Mouse (Mus musculus): ENCODE measurements around the gene Vegfb. TPM values are rescaled to one million over a fixed set of nuclear protein-coding genes. Genes with fewer than 3 reads are reported as not detected.

Gene Vegfb
- polyA plus RNA-seq, 1 experiment from 2014 or later = 37.3 TPM

- Histone ChIP-seq H3K4me3 (ENCODE audit: low read length) (peak overlapping the region; percentile 81), H3K4me2 (replicated peaks; ENCODE audit: low read depth, low read length) (peak overlapping the region; percentile 90), H3K27me3 (ENCODE audit: insufficient read depth, low read length) (no peaks in the 10 kb centered on the region), H3K27ac (ENCODE audit: low read length) (peak overlapping the region; percentile 56; the same call in 1 of the 2 replicates), H3K4me1 (ENCODE audit: insufficient read depth, low read length) (peaks cover 63% of the 10 kb centered on the region), H3K36me3 (ENCODE audit: insufficient read depth, low read length) (peaks cover 12% of the 10 kb centered on the region; the same call in 1 of the 2 replicates), H3K9me3 (ENCODE audit: low read length) (no peaks in the 10 kb centered on the region), H3K9ac (replicated peaks; ENCODE audit: low read length) (peak overlapping the region; percentile 85)
- no peak for ATAC-seq (ENCODE audit: low FRiP score, low TSS enrichment)
- WGBS = 30% methylated on average over 12 of the region's 12 CpGs
These were observed 13.8 kb downstream of the Vegfb start for GRCm38 (mm10) chr19:6973581-6974190.

- WGBS = 68% methylated on average over 13 of the region's 13 CpGs
- ATAC-seq (ENCODE audit: low FRiP score, low TSS enrichment) = no peak
- Histone ChIP-seq H3K4me1 (ENCODE audit: insufficient read depth, low read length) (peaks cover 60% of the 10 kb centered on the region), H3K4me2 (replicated peaks; ENCODE audit: low read depth, low read length) (no peak overlapping the region), H3K36me3 (ENCODE audit: insufficient read depth, low read length) (peaks cover 2% of the 10 kb centered on the region; the same call in 1 of the 2 replicates), H3K4me3 (ENCODE audit: low read length) (no peak overlapping the region), H3K27ac (ENCODE audit: low read length) (no peak overlapping the region), H3K9me3 (ENCODE audit: low read length) (no peaks in the 10 kb centered on the region), H3K27me3 (ENCODE audit: insufficient read depth, low read length) (no peaks in the 10 kb centered on the region), H3K9ac (replicated peaks; ENCODE audit: low read length) (no peak overlapping the region; the same call in 1 of the 2 replicates)
These were observed 15.1 kb downstream of the Vegfb start for GRCm38 (mm10) chr19:6972247-6972917.

- WGBS = 15% methylated on average over 6 of the region's 6 CpGs
- Histone ChIP-seq H3K4me1 (ENCODE audit: insufficient read depth, low read length) (peaks cover 55% of the 10 kb centered on the region), H3K27ac (ENCODE audit: low read length) (no peak overlapping the region), H3K4me3 (ENCODE audit: low read length) (no peak overlapping the region), H3K27me3 (ENCODE audit: insufficient read depth, low read length) (no peaks in the 10 kb centered on the region), H3K9me3 (ENCODE audit: low read length) (no peaks in the 10 kb centered on the region), H3K36me3 (ENCODE audit: insufficient read depth, low read length) (no peaks in the 10 kb centered on the region), H3K4me2 (replicated peaks; ENCODE audit: low read depth, low read length) (no peak overlapping the region), H3K9ac (replicated peaks; ENCODE audit: low read length) (no peak overlapping the region; the same call in 1 of the 2 replicates)
- no peak for ATAC-seq (ENCODE audit: low FRiP score, low TSS enrichment)
These were observed 15.8 kb downstream of the Vegfb start for GRCm38 (mm10) chr19:6971644-6972043.

- ATAC-seq (ENCODE audit: low FRiP score, low TSS enrichment) = no peak
- peak overlapping the region; percentile 74 for H3K4me3 ChIP-seq (ENCODE audit: low read length)
- WGBS = 16% methylated on average over 11 of the region's 11 CpGs
These were observed 16.9 kb downstream of the Vegfb start for GRCm38 (mm10) chr19:6970460-6971085.

GRCm38 (mm10) chr19:6969665-6970381 is 17.6 kb downstream of the Vegfb start:
- peak overlapping the region; percentile 54 for H3K27ac ChIP-seq (ENCODE audit: low read length)
- H3K36me3 ChIP-seq (ENCODE audit: insufficient read depth, low read length) = peaks cover 15% of the 10 kb centered on the region
- no peaks in the 10 kb centered on the region for H3K9me3 ChIP-seq (ENCODE audit: low read length)
- peak overlapping the region; percentile 90 for H3K9ac ChIP-seq (replicated peaks; ENCODE audit: low read length)
- H3K27me3 ChIP-seq (ENCODE audit: insufficient read depth, low read length) = no peaks in the 10 kb centered on the region
- peak; percentile 69 for ATAC-seq (ENCODE audit: low FRiP score, low TSS enrichment)
- peaks cover 47% of the 10 kb centered on the region for H3K4me1 ChIP-seq (ENCODE audit: insufficient read depth, low read length)
- WGBS = under 1% methylated on average over 50 of the region's 55 CpGs
- H3K4me3 ChIP-seq (ENCODE audit: low read length) = peak overlapping the region; percentile 74
- H3K4me2 ChIP-seq (replicated peaks; ENCODE audit: low read depth, low read length) = peak overlapping the region; percentile 82

More at GRCm38 (mm10) chr19:6970460-6971085, 16.9 kb downstream of the Vegfb start:
- H3K27ac ChIP-seq (ENCODE audit: low read length) = peak overlapping the region; percentile 49; the same call in 1 of the 2 replicates
- H3K4me1 ChIP-seq (ENCODE audit: insufficient read depth, low read length) = peaks cover 47% of the 10 kb centered on the region
- H3K9ac ChIP-seq (replicated peaks; ENCODE audit: low read length) = peak overlapping the region; percentile 90
- peaks cover 9% of the 10 kb centered on the region for H3K36me3 ChIP-seq (ENCODE audit: insufficient read depth, low read length)
- H3K4me2 ChIP-seq (replicated peaks; ENCODE audit: low read depth, low read length) = peak overlapping the region; percentile 82
- no peaks in the 10 kb centered on the region for H3K27me3 ChIP-seq (ENCODE audit: insufficient read depth, low read length)
- H3K9me3 ChIP-seq (ENCODE audit: low read length) = no peaks in the 10 kb centered on the region

- ATAC-seq (ENCODE audit: low FRiP score, low TSS enrichment) = peak; percentile 11
- peaks cover 20% of the 10 kb centered on the region for H3K36me3 ChIP-seq (ENCODE audit: insufficient read depth, low read length)
- H3K27ac ChIP-seq (ENCODE audit: low read length) = peak overlapping the region; percentile 54; the same call in 1 of the 2 replicates
- under 1% methylated on average over 19 of the region's 20 CpGs for WGBS
- peak overlapping the region; percentile 82 for H3K4me2 ChIP-seq (replicated peaks; ENCODE audit: low read depth, low read length)
- H3K4me1 ChIP-seq (ENCODE audit: insufficient read depth, low read length) = peaks cover 47% of the 10 kb centered on the region
- no peaks in the 10 kb centered on the region for H3K9me3 ChIP-seq (ENCODE audit: low read length)
- H3K27me3 ChIP-seq (ENCODE audit: insufficient read depth, low read length) = no peaks in the 10 kb centered on the region
- H3K9ac ChIP-seq (replicated peaks; ENCODE audit: low read length) = peak overlapping the region; percentile 90
- H3K4me3 ChIP-seq (ENCODE audit: low read length) = peak overlapping the region; percentile 74
These were observed 18.2 kb downstream of the Vegfb start for GRCm38 (mm10) chr19:6969291-6969664.

- Histone ChIP-seq H3K36me3 (ENCODE audit: insufficient read depth, low read length) (peaks cover 24% of the 10 kb centered on the region), H3K4me1 (ENCODE audit: insufficient read depth, low read length) (peaks cover 43% of the 10 kb centered on the region), H3K27me3 (ENCODE audit: insufficient read depth, low read length) (no peaks in the 10 kb centered on the region), H3K27ac (ENCODE audit: low read length) (peak overlapping the region; percentile 43; the same call in 1 of the 2 replicates), H3K9me3 (ENCODE audit: low read length) (no peaks in the 10 kb centered on the region), H3K4me3 (ENCODE audit: low read length) (peak overlapping the region; percentile 74), H3K9ac (replicated peaks; ENCODE audit: low read length) (peak overlapping the region; percentile 90), H3K4me2 (replicated peaks; ENCODE audit: low read depth, low read length) (peak overlapping the region; percentile 82)
- no peak for ATAC-seq (ENCODE audit: low FRiP score, low TSS enrichment)
- WGBS = 9% methylated on average over 15 of the region's 15 CpGs
These were observed 18.8 kb downstream of the Vegfb start for GRCm38 (mm10) chr19:6968491-6969271.

GRCm38 (mm10) chr19:6956461-6956860 is 31.0 kb downstream of the Vegfb start:
- Histone ChIP-seq H3K4me2 (replicated peaks; ENCODE audit: low read depth, low read length) (no peak overlapping the region), H3K9ac (replicated peaks; ENCODE audit: low read length) (no peak overlapping the region), H3K4me1 (ENCODE audit: insufficient read depth, low read length) (peaks cover 12% of the 10 kb centered on the region), H3K4me3 (ENCODE audit: low read length) (no peak overlapping the region), H3K36me3 (ENCODE audit: insufficient read depth, low read length) (peaks cover 63% of the 10 kb centered on the region), H3K9me3 (ENCODE audit: low read length) (no peaks in the 10 kb centered on the region), H3K27ac (ENCODE audit: low read length) (no peak overlapping the region), H3K27me3 (ENCODE audit: insufficient read depth, low read length) (no peaks in the 10 kb centered on the region)
- 83% methylated on average over 10 of the region's 10 CpGs for WGBS
- ATAC-seq (ENCODE audit: low FRiP score, low TSS enrichment) = no peak

GRCm38 (mm10) chr19:6955424-6955823 is 32.0 kb downstream of the Vegfb start:
- no peaks in the 10 kb centered on the region for H3K9me3 ChIP-seq (ENCODE audit: low read length)
- no peak for ATAC-seq (ENCODE audit: low FRiP score, low TSS enrichment)
- H3K4me2 ChIP-seq (replicated peaks; ENCODE audit: low read depth, low read length) = no peak overlapping the region
- H3K9ac ChIP-seq (replicated peaks; ENCODE audit: low read length) = no peak overlapping the region
- H3K4me1 ChIP-seq (ENCODE audit: insufficient read depth, low read length) = peaks cover 13% of the 10 kb centered on the region
- no peak overlapping the region for H3K4me3 ChIP-seq (ENCODE audit: low read length)
- 80% methylated on average over 7 of the region's 7 CpGs for WGBS
- H3K27me3 ChIP-seq (ENCODE audit: insufficient read depth, low read length) = no peaks in the 10 kb centered on the region
- no peak overlapping the region for H3K27ac ChIP-seq (ENCODE audit: low read length)
- peaks cover 59% of the 10 kb centered on the region for H3K36me3 ChIP-seq (ENCODE audit: insufficient read depth, low read length)

Data from kidney, embryonic 16.5 days (tissue).